Mouse (Mus musculus) neural tube, embryonic 14.5 days (tissue): ENCODE measurements around the gene Adcyap1. TPM values are rescaled to one million over a fixed set of nuclear protein-coding genes. Genes with fewer than 3 reads are reported as not detected.

Experiments
- ATAC-seq: fragments of 200-750 bp; cut with Nextera tagmentation; 2 replicates; pipeline ENCODE4 v1.8.0; 2017; ENCODE audit warnings: low read depth, mild to moderate bottlenecking, moderate TSS enrichment, moderate library complexity
- H3K27ac ChIP-seq: fragments of 300-500 bp; sonication (generic); 2 replicates; pipeline ENCODE4 v1.5.1; 2014; ENCODE audit warnings: low read depth, mild to moderate bottlenecking, control low read depth, low read length, moderate library complexity, mixed read lengths
- H3K27me3 ChIP-seq: fragments of 300-500 bp; sonication (generic); 2 replicates; pipeline ENCODE4 v1.6.1; 2014; ENCODE audit warnings: low read length; ENCODE audit not compliant: control insufficient read depth, insufficient read depth
- H3K36me3 ChIP-seq: fragments of 300-500 bp; sonication (generic); 2 replicates; pipeline ENCODE4 v1.6.1; 2014; ENCODE audit warnings: low read length, mixed read lengths; ENCODE audit not compliant: control insufficient read depth, insufficient read depth
- H3K4me1 ChIP-seq: fragments of 300-500 bp; sonication (generic); 2 replicates; pipeline ENCODE4 v1.6.1; 2014; ENCODE audit warnings: low read length; ENCODE audit not compliant: control insufficient read depth, insufficient read depth
- H3K4me2 ChIP-seq: fragments of 300-500 bp; sonication (generic); 2 replicates; pipeline ENCODE4 v1.6.1; 2014; ENCODE audit warnings: mild to moderate bottlenecking, low read depth, low read length, control low read depth
- H3K4me3 ChIP-seq: fragments of 300-500 bp; sonication (generic); 2 replicates; pipeline ENCODE4 v1.5.1; 2014; ENCODE audit warnings: low read depth, low read length, control low read depth, mixed read lengths
- H3K9ac ChIP-seq: fragments of 300-500 bp; sonication (generic); replicated peaks from 2 replicates; pipeline ENCODE4 v1.6.1; 2014; ENCODE audit warnings: low read depth, mild to moderate bottlenecking, control low read depth, low read length, mixed read lengths
- H3K9me3 ChIP-seq: fragments of 300-500 bp; sonication (generic); 2 replicates; pipeline ENCODE4 v1.6.1; 2016; ENCODE audit warnings: low read length; ENCODE audit not compliant: control insufficient read depth
- WGBS: fragments of 180-500 bp; shearing (Covaris S2); extraction: QIAGEN DNeasy Blood & Tissue Kit; methylation state at CpG from one replicate; pipeline ENCODE4 v1.1.7; 2014; 5-methylcytosine and 5-hydroxymethylcytosine counted together
- polyA plus RNA-seq: library from polyadenylated mRNA; unstranded; fragments of >200 nt; fragmentation: Nextera tagmentation; extraction: Ambion mirVana; gene quantifications from 2 replicates; pipeline ENCODE4 v1.2.1, GENCODE M21; 2014

Adcyap1 gene
- 41.9 and 45.2 TPM in 2 replicates for polyA plus RNA-seq

- ATAC-seq: no peak
- Histone ChIP-seq H3K4me2 (peak within 1 kb of the TSS; percentile 67), H3K4me1 (peaks cover 5% of the 10 kb centered on the region; the same call in 1 of the 2 replicates), H3K9ac (peak within 1 kb of the TSS; percentile 47), H3K36me3 (no peaks in the 10 kb centered on the region), H3K9me3 (no peaks in the 10 kb centered on the region), H3K4me3 (peak within 1 kb of the TSS; percentile 43), H3K27me3 (peaks cover 17% of the 10 kb centered on the region; the same call in 1 of the 2 replicates), H3K27ac (peak within 1 kb of the TSS; percentile 82)
- WGBS: 24% methylated on average over 10 of the region's 10 CpGs
These were observed at the start of gene Adcyap1 for GRCm38 (mm10) chr17:93198717-93199116. Gene Adcyap1, plus strand, starts transcription at chr17:93199017.

DNA sequence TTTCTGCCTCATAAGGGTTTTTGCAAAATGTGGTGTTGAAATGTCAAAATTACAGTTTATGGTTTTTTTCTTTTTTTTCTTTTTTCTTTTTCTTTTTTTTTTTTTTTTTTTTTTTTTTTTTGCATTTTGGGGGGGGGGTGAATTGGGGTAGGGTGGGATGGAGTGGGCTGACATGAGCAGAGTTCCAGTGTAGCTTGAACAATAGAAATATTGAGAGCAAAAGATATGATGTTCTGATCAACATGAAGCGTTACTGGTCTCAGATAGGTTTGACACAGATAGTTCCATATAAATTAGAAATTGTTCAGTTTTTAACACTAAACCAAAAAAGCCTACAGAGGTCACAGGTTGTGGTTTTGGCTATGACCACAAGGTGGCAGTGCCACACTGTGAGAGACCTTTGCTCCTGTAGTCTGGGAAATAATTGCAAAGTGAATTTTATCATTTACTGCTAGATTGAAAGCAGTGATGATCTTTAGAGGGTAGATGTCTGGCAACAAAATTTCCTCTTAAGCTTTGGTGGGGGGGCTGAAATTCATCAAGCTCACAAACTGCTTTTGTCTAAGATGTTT is 40.5 kb upstream of the Adcyap1 start:
- Histone ChIP-seq H3K27me3 (no peaks in the 10 kb centered on the region), H3K9ac (no peak overlapping the region)

GRCm38 (mm10) chr17:93169572-93169971 is 29.2 kb upstream of the Adcyap1 start:
- H3K9ac ChIP-seq: no peak overlapping the region
- no peaks in the 10 kb centered on the region for H3K9me3 ChIP-seq
- no peak for ATAC-seq
- H3K4me3 ChIP-seq: no peak overlapping the region
- H3K27me3 ChIP-seq: no peaks in the 10 kb centered on the region
- no peak overlapping the region for H3K27ac ChIP-seq
- H3K4me1 ChIP-seq: no peaks in the 10 kb centered on the region
- no peaks in the 10 kb centered on the region for H3K36me3 ChIP-seq
- no peak overlapping the region for H3K4me2 ChIP-seq

More for the DNA sequence above, 40.5 kb upstream of the Adcyap1 start:
- Histone ChIP-seq H3K4me1 (no peaks in the 10 kb centered on the region), H3K27ac (no peak overlapping the region), H3K36me3 (no peaks in the 10 kb centered on the region), H3K4me3 (no peak overlapping the region), H3K9me3 (no peaks in the 10 kb centered on the region), H3K4me2 (no peak overlapping the region)
- peak; percentile 75 for ATAC-seq
- 34% methylated on average over 1 of the region's 1 CpGs for WGBS

- no peak overlapping the region for H3K27ac ChIP-seq
- 38% methylated on average over 2 of the region's 2 CpGs for WGBS
These were observed 2.0 kb upstream of the Adcyap1 start for GRCm38 (mm10) chr17:93196846-93197245.

GRCm38 (mm10) chr17:93198213-93198612 is 604 bp upstream of the Adcyap1 start:
- no peak overlapping the region for H3K9ac ChIP-seq
- H3K27me3 ChIP-seq: peaks cover 17% of the 10 kb centered on the region; the same call in 1 of the 2 replicates
- no peak overlapping the region for H3K27ac ChIP-seq
- H3K36me3 ChIP-seq: no peaks in the 10 kb centered on the region
- ATAC-seq: no peak
- H3K4me2 ChIP-seq: peak overlapping the region; percentile 16; the same call in 1 of the 2 replicates
- no peak overlapping the region for H3K4me3 ChIP-seq
- H3K4me1 ChIP-seq: peaks cover 5% of the 10 kb centered on the region; the same call in 1 of the 2 replicates
- H3K9me3 ChIP-seq: no peaks in the 10 kb centered on the region
- 10% methylated on average over 4 of the region's 4 CpGs for WGBS

More at GRCm38 (mm10) chr17:93196846-93197245, 2.0 kb upstream of the Adcyap1 start:
- Histone ChIP-seq H3K9ac (no peak overlapping the region), H3K4me3 (no peak overlapping the region), H3K27me3 (peaks cover 14% of the 10 kb centered on the region; the same call in 1 of the 2 replicates), H3K36me3 (no peaks in the 10 kb centered on the region), H3K4me2 (no peak overlapping the region), H3K9me3 (no peaks in the 10 kb centered on the region), H3K4me1 (no peaks in the 10 kb centered on the region)
- ATAC-seq: no peak

- ATAC-seq: no peak
- Histone ChIP-seq H3K9ac (peak overlapping the region; percentile 47), H3K27ac (peak overlapping the region; percentile 82), H3K9me3 (no peaks in the 10 kb centered on the region), H3K4me3 (peak overlapping the region; percentile 43), H3K27me3 (peaks cover 17% of the 10 kb centered on the region; the same call in 1 of the 2 replicates), H3K36me3 (no peaks in the 10 kb centered on the region), H3K4me2 (peak overlapping the region; percentile 67), H3K4me1 (peaks cover 5% of the 10 kb centered on the region; the same call in 1 of the 2 replicates)
- WGBS: 1% methylated on average over 15 of the region's 15 CpGs
These were observed 401 bp downstream of the Adcyap1 start for GRCm38 (mm10) chr17:93199218-93199617.

DNA sequence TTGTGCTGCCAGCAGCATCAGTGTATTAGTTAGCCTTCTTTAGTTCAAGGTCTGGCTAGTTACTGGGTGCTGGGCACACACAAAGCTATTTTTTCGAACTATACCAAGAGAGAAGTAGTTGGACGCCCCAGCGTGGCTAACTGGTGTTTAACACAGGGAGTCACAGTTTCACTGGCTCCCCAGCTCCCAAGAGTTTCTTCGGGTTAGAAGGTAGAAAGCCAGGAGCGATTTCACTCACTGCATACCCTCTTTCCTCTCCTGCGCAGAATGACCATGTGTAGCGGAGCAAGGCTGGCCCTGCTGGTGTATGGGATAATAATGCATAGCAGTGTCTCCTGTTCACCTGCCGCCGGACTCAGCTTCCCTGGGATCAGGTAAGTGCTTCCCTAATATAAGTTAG is 930 bp downstream of the Adcyap1 start:
- under 1% methylated on average over 9 of the region's 9 CpGs for WGBS
- Histone ChIP-seq H3K36me3 (no peaks in the 10 kb centered on the region), H3K9me3 (no peaks in the 10 kb centered on the region), H3K27ac (peak overlapping the region; percentile 82), H3K4me2 (peak overlapping the region; percentile 67), H3K27me3 (peaks cover 17% of the 10 kb centered on the region; the same call in 1 of the 2 replicates), H3K9ac (peak overlapping the region; percentile 47), H3K4me3 (peak overlapping the region; percentile 43), H3K4me1 (peaks cover 5% of the 10 kb centered on the region; the same call in 1 of the 2 replicates)
- ATAC-seq: no peak

DNA sequence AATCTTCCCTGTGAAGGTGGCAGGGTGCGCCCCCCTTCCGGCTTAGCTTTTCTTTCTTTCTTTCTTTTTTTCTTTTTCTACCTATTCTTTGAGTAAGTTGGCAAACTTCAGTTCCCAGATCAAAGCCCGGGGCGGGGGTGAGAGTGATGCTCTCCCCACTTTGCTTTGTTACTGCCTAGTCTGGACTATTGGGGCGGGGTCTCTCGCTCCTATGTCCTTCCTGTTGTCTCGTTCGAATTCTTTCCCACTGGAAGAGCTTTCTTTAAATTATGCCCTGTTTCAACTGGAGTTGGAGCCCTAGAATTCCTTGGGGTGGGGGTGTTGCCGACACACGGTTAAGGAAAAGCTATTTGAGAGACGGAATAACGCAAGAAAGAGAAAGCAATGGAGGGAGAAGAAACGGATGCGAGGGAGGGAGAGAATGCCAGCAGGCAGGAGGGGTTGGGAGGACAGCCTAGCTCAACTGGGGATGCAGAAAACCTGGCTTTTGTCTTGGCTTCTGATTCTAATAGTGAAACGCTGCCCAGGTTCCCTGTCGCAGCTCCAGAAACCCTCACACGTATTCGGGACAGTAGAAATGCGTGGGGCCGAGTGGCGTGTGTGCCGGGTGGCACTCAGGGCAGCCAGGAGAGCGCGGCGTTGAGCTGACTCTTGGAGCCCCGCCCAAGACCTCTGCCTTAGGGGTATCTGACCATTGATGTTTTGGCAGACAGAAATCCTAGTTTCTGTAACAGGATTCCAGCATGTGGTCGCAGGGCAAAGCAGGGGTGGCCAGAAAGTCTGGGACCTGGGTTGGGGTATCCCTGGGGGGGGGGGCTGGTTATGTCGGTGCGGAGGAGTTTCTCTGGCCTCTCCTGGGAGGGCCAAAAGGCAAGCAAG is 1.8 kb downstream of the Adcyap1 start:
- 1% methylated on average over 29 of the region's 29 CpGs for WGBS
- peaks cover 5% of the 10 kb centered on the region; the same call in 1 of the 2 replicates for H3K4me1 ChIP-seq
- H3K27me3 ChIP-seq: peaks cover 17% of the 10 kb centered on the region; the same call in 1 of the 2 replicates
- H3K4me3 ChIP-seq: peak overlapping the region; percentile 43
- no peaks in the 10 kb centered on the region for H3K36me3 ChIP-seq
- H3K4me2 ChIP-seq: peak overlapping the region; percentile 67
- peak overlapping the region; percentile 82 for H3K27ac ChIP-seq
- H3K9ac ChIP-seq: peak overlapping the region; percentile 47
- peak; percentile 26 for ATAC-seq
- no peaks in the 10 kb centered on the region for H3K9me3 ChIP-seq
